Mouse (Mus musculus): ENCODE results near the gene She.

- TF ChIP-seq GATA1 (IDR thresholded peaks at IDR 0.05; ENCODE audit: low read length) (no peak), TAL1 (IDR thresholded peaks at IDR 0.05; ENCODE audit: low read length) (no peak)
Observed at GRCm38 (mm10) chr3:89821096-89821513, 10.1 kb upstream of the She start.

Measured in erythroblast, embryonic 14.5 days (primary cell).